Mouse (Mus musculus): ENCODE results near the gene Fbrsl1. TPM values are rescaled to one million over a fixed set of nuclear protein-coding genes. Genes with fewer than 3 reads are reported as not detected.

The Fbrsl1 gene
- polyA plus RNA-seq, 1 experiment: 42.9 TPM

DNA sequence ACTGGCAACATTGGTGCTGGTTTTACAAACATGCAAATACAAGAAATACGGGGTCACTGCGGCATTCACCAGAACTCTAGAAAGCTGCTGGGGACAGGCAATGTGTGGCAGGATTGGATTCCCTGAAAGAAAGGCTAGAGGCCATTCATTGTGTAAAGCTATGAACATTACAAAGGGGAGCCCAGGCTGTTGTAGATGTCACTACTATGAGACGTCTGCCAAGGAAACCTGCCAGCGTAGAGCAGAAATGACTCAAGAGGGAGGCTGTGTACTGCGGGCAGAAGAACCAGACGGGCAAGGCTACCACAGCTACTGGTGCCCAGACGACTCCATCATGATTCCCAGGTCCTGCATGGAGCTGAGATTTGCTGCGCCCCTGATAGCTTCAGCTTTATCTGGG lies 47.2 kb downstream of the Fbrsl1 start:
- Histone ChIP-seq H3K4me3 (ENCODE audit: insufficient read depth, low read length) (no peak overlapping the region), H3K27ac (ENCODE audit: insufficient read depth, low read length) (no peak overlapping the region), H3K4me1 (ENCODE audit: control insufficient read depth, insufficient read depth, low read length) (peaks cover 2% of the 10 kb centered on the region)
- TF ChIP-seq CTCF (IDR thresholded peaks at IDR 0.05; ENCODE audit: extremely low read depth, insufficient read depth, low read length) (no peak), POLR2A (IDR thresholded peaks at IDR 0.05; ENCODE audit: extremely low read depth, insufficient read depth, low read length) (no peak)

DNA sequence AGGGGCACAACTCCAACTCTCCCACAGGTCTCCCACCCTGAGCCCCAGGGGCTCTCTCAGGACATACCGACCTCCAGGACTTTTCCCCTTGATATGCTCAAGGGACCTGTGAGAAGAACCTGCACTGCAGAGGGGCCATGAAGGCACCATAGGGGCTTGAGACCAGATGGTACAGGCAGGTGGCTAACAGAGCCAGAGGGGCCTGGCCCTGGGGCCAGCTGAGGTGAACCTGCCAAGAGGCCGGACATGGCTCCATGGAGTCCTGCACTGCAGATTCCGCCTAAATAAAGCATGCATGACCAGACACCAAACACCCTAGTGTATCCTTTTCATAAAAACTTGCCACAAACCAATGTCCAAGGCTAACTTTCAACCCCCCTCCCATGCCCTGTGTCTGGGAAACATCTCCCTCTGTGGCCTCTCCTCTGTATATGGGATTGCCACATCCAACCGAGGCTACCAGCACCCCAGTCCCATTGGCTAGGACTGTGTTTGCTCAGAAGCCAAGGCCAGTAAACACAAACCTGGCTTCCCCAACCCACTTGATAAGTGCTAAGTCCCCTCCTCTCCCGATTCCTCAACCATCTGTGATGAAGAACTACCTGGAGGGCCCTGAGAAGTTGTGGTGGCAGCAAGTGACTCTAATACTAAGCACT lies 53.2 kb downstream of the Fbrsl1 start:
- Histone ChIP-seq H3K27ac (ENCODE audit: insufficient read depth, low read length) (no peak overlapping the region), H3K4me1 (ENCODE audit: control insufficient read depth, insufficient read depth, low read length) (no peaks in the 10 kb centered on the region), H3K4me3 (ENCODE audit: insufficient read depth, low read length) (no peak overlapping the region)
- TF ChIP-seq POLR2A (IDR thresholded peaks at IDR 0.05; ENCODE audit: extremely low read depth, insufficient read depth, low read length): no peak
- TF ChIP-seq CTCF (IDR thresholded peaks at IDR 0.05; ENCODE audit: extremely low read depth, insufficient read depth, low read length): no peak

DNA sequence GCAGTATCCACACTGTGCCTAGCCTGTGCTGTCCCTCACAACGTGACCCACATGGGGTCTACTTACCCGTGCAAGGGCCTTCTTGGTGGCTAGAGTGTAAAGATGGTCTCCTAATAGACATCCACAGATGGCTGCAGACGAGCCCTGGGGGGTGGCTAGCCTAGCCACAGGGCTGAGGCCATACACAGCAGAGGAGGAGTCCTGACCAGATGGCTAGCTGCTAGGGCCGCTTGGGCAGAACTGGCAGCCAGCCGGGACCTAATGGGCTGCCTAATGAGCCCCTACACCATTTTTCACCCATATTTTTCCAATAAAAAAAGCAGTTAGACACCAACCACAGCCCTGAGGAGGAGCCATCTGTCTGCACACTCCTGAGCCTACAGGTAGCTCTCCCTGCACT lies 55.6 kb downstream of the Fbrsl1 start:
- no peaks in the 10 kb centered on the region for H3K4me1 ChIP-seq (ENCODE audit: control insufficient read depth, insufficient read depth, low read length)
- no peak overlapping the region for H3K27ac ChIP-seq (ENCODE audit: insufficient read depth, low read length)
- TF ChIP-seq CTCF (IDR thresholded peaks at IDR 0.05; ENCODE audit: extremely low read depth, insufficient read depth, low read length) (no peak), POLR2A (IDR thresholded peaks at IDR 0.05; ENCODE audit: extremely low read depth, insufficient read depth, low read length) (no peak)
- H3K4me3 ChIP-seq (ENCODE audit: insufficient read depth, low read length): no peak overlapping the region

DNA sequence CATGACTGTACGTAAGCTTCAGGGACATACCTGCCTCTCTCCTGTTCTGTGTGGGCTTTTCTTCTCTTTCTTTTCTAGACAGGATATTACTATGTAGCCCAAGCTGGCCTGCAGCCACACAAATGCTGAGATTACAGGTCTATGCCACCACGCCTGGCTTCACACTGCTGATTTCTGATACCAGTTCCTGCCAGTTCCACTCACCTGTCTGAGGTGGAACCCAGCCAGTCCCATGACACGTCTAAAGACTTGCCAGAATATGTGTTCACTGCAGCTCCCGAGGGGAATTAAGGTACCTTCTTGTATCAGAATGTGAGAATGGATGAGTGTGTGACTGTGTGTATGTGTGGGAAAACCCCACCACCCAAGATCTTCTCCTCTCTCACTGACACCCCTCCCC lies 57.7 kb downstream of the Fbrsl1 start:
- no peaks in the 10 kb centered on the region for H3K4me1 ChIP-seq (ENCODE audit: control insufficient read depth, insufficient read depth, low read length)
- H3K27ac ChIP-seq (ENCODE audit: insufficient read depth, low read length): no peak overlapping the region
- H3K4me3 ChIP-seq (ENCODE audit: insufficient read depth, low read length): no peak overlapping the region
- TF ChIP-seq POLR2A (IDR thresholded peaks at IDR 0.05; ENCODE audit: extremely low read depth, insufficient read depth, low read length) (no peak), CTCF (IDR thresholded peaks at IDR 0.05; ENCODE audit: extremely low read depth, insufficient read depth, low read length) (no peak)

DNA sequence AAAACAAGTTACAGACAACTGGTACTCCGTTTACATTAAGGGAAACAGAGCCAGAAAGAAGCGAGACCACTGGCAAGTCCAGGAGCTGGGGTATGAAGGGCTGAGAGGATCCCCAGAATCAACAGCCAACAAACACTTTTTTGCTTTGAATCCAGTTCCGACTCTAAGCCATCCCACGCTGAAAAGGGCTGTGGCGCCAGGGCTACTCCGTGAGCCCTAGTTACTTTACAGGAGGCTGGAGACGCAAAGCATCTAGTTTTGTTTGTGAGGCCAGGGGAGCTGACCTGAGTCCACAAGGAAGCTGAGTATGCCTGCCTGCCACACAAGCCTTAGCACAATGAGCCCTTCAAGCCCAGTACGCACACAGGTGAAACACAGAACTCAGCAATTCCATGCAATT lies 61.0 kb downstream of the Fbrsl1 start:
- Histone ChIP-seq H3K4me3 (ENCODE audit: insufficient read depth, low read length) (peak overlapping the region; percentile 16; the same call in 1 of the 2 replicates), H3K4me1 (ENCODE audit: control insufficient read depth, insufficient read depth, low read length) (no peaks in the 10 kb centered on the region), H3K27ac (ENCODE audit: insufficient read depth, low read length) (no peak overlapping the region)
- TF ChIP-seq CTCF (IDR thresholded peaks at IDR 0.05; ENCODE audit: extremely low read depth, insufficient read depth, low read length) (no peak), POLR2A (IDR thresholded peaks at IDR 0.05; ENCODE audit: extremely low read depth, insufficient read depth, low read length) (no peak)

DNA sequence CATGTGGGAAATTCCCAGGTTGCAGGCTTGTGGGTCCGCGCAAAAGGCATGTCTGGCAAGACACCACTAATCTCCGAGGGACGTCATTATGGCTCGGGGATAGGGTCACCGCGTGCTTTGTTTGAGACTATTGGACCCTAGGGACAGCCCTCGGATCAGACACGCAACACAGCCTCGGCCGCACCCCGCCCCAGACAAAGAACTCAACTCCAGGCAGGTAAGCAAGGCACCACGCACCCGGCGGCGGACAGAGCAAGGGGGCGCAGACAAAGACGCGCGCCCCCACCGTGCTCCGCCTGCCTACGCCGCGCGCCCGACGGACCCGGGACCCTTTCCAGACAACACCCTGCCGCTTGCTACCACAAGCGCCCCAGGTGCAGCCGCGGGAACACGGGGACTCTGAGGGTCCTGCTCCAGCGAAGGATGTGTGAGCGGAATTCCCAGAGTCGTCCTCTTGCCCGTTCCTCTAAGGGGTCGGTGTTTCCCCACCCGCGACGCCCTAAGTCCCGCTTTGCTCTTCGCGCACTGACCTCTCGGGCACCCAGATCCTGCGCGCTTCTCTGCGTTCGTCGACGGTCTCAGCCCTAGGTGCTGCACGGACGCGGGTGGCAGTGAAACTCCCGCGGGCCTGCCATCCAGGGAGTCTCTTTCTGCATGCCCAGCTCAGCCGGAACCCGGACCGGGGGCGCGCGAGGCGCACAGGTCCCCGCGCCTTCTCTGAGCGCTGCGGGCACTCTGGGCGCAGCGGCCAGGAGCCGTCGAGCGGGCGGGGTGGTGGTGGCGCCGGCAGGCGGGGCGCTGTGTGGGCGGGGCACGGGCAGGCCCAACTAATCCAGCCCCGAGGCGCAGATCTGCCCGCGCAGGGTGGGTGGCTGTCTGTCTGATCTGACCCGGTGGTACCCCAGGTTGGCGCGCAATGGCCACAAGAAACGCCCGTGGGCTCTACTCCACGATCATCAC lies 61.7 kb downstream of the Fbrsl1 start:
- no peak for TF ChIP-seq CTCF (IDR thresholded peaks at IDR 0.05; ENCODE audit: extremely low read depth, insufficient read depth, low read length)
- no peak for TF ChIP-seq POLR2A (IDR thresholded peaks at IDR 0.05; ENCODE audit: extremely low read depth, insufficient read depth, low read length)
- Histone ChIP-seq H3K4me3 (ENCODE audit: insufficient read depth, low read length) (peak overlapping the region; percentile 16), H3K27ac (ENCODE audit: insufficient read depth, low read length) (no peak overlapping the region), H3K4me1 (ENCODE audit: control insufficient read depth, insufficient read depth, low read length) (no peaks in the 10 kb centered on the region)

DNA sequence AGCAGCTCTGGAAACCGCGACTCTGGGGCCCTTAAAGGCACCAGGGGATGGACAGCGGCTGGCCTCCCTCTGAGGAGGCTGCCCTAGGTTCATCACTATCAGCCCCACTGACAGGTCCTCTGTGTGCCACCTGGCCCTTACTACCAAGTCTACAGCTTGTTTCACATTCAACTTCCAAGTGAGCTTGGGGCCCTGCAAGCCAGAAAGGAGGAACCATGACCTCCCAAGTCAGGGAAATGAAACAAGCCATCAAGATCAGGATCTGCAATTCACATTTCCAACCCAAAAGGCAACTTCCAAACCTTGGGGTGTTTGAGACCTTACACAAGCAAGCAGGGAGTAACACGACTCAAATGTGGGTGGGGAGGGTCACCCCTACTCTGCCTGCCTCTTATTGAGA lies 63.0 kb downstream of the Fbrsl1 start:
- Histone ChIP-seq H3K4me3 (ENCODE audit: insufficient read depth, low read length) (no peak overlapping the region), H3K27ac (ENCODE audit: insufficient read depth, low read length) (no peak overlapping the region), H3K4me1 (ENCODE audit: control insufficient read depth, insufficient read depth, low read length) (no peaks in the 10 kb centered on the region)
- TF ChIP-seq CTCF (IDR thresholded peaks at IDR 0.05; ENCODE audit: extremely low read depth, insufficient read depth, low read length): no peak
- TF ChIP-seq POLR2A (IDR thresholded peaks at IDR 0.05; ENCODE audit: extremely low read depth, insufficient read depth, low read length): no peak

DNA sequence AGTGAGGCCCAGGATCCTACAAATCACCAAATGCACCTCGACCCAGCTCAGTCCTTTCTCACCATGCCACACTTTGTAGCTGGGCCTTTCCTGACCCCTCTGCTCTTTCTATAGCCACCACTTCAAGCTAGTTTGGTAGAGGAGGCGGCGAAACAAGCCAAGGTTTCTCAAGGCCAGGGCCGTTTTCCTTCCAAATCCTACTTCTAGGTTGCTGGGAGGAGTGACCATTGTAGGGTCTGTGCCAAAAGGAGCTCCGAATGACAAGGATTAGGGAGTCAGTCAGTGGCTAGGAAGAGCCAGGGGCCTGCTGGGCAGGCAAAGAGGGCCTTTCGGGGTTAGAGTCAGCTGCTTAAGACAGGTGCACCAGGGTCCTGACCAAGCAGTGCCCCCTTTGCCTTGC lies 63.8 kb downstream of the Fbrsl1 start:
- Histone ChIP-seq H3K27ac (ENCODE audit: insufficient read depth, low read length) (no peak overlapping the region), H3K4me3 (ENCODE audit: insufficient read depth, low read length) (no peak overlapping the region), H3K4me1 (ENCODE audit: control insufficient read depth, insufficient read depth, low read length) (no peaks in the 10 kb centered on the region)
- no peak for TF ChIP-seq POLR2A (IDR thresholded peaks at IDR 0.05; ENCODE audit: extremely low read depth, insufficient read depth, low read length)
- no peak for TF ChIP-seq CTCF (IDR thresholded peaks at IDR 0.05; ENCODE audit: extremely low read depth, insufficient read depth, low read length)

DNA sequence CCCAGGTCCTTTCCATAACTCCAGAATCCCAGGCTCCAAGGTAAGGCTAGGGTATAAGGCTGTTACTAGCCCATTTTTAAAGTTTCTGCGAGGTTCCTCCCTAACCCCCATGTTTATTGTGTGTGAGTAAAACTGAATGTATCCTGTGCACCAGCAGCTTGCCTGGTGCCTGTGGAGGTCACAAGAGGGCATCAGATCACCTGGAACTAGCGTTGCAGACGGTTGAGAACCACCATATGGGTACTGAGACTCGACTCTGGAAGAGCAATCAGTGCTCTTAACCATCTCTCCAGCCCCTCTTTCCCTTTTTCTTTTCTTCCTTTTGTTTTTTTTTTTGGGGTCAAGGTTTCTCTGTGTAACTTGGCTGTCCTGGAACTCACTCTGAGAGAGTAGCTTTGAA lies 68.5 kb downstream of the Fbrsl1 start:
- Histone ChIP-seq H3K4me3 (ENCODE audit: insufficient read depth, low read length) (no peak overlapping the region), H3K4me1 (ENCODE audit: control insufficient read depth, insufficient read depth, low read length) (no peaks in the 10 kb centered on the region), H3K27ac (ENCODE audit: insufficient read depth, low read length) (no peak overlapping the region)
- TF ChIP-seq CTCF (IDR thresholded peaks at IDR 0.05; ENCODE audit: extremely low read depth, insufficient read depth, low read length) (no peak), POLR2A (IDR thresholded peaks at IDR 0.05; ENCODE audit: extremely low read depth, insufficient read depth, low read length) (no peak)

DNA sequence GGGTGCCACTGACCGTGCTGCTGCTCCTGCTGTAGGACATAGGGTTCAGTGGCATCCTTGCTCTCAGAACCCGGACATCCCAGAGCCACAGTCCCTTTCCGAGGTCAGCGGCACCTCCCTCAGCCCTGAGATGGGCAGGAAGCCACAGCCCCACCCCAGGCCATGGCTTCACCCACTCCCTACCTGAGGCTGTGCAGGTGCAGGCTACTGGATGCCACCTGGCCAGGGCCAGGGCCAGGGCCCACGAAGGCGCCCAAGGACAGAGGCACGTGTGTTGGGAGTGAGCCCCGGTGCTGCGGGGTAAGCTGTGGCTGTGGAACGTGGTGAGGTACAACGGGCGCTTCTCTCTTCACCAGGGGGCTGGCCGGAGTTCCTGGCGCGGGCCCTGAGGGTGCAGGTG lies 69.2 kb downstream of the Fbrsl1 start:
- H3K4me1 ChIP-seq (ENCODE audit: control insufficient read depth, insufficient read depth, low read length): no peaks in the 10 kb centered on the region
- TF ChIP-seq POLR2A (IDR thresholded peaks at IDR 0.05; ENCODE audit: extremely low read depth, insufficient read depth, low read length): no peak
- TF ChIP-seq CTCF (IDR thresholded peaks at IDR 0.05; ENCODE audit: extremely low read depth, insufficient read depth, low read length): no peak
- H3K27ac ChIP-seq (ENCODE audit: insufficient read depth, low read length): no peak overlapping the region
- H3K4me3 ChIP-seq (ENCODE audit: insufficient read depth, low read length): no peak overlapping the region

Data from cortical plate, adult 2 months (tissue).